Mouse (Mus musculus): ENCODE data around the gene Ildr2.

DNA sequence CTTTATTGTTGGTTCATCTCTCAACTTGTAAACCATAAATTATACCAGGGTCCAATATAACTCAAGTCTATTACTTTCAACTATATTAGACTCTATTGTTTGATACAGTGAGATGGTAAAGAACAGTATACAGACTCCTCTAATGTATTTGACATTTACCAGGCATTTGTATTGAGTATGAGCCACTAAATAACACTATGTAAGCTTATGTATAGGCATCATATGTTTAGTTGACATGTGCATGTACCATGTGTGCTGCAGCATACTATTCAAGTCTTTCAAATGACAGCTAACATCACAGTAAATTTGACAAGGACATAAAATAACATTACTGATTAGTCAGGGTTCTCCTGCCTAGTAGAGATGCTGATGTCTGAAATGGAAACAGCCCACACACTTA is 109.2 kb downstream of the Ildr2 start:
- TF ChIP-seq POLR2A (IDR thresholded peaks at IDR 0.05; ENCODE audit: borderline replicate concordance, low read depth, low read length) (no peak), CTCF (IDR thresholded peaks at IDR 0.05; ENCODE audit: low read depth, low read length) (no peak)

All from bone marrow macrophage, adult 2 months (primary cell).